Mouse (Mus musculus) midbrain, embryonic 12.5 days (tissue): ENCODE data around the gene Map7d2. TPM values are rescaled to one million over a fixed set of nuclear protein-coding genes. Genes with fewer than 3 reads are reported as not detected.
"Not testable (repeated sequence)": the region's sequence is repeated elsewhere in the genome, so short reads cannot be mapped to it uniquely, and the experiment has no call there.

ENCODE experiments used
- ATAC-seq: fragments of 200-750 bp; cut with Nextera tagmentation; 2 replicates; pipeline ENCODE4 v1.8.0; 2017; ENCODE audit warnings: low read depth, moderate TSS enrichment, moderate library complexity; ENCODE audit not compliant: low FRiP score
- H3K27ac ChIP-seq: fragments of 300-500 bp; sonication (generic); replicated peaks from 2 replicates; pipeline ENCODE4 v1.5.1; 2016; ENCODE audit warnings: mild to moderate bottlenecking
- H3K27me3 ChIP-seq: fragments of 300-500 bp; sonication (generic); 2 replicates; pipeline ENCODE4 v1.6.1; 2016; ENCODE audit warnings: mild to moderate bottlenecking
- H3K36me3 ChIP-seq: fragments of 300-500 bp; sonication (generic); 2 replicates; pipeline ENCODE4 v1.6.1; 2016
- H3K4me1 ChIP-seq: fragments of 300-500 bp; sonication (generic); 2 replicates; pipeline ENCODE4 v1.6.1; 2016
- H3K4me2 ChIP-seq: fragments of 300-500 bp; sonication (generic); replicated peaks from 2 replicates; pipeline ENCODE4 v1.6.1; 2016; ENCODE audit warnings: mild to moderate bottlenecking, moderate library complexity
- H3K4me3 ChIP-seq: fragments of 300-500 bp; sonication (generic); 2 replicates; pipeline ENCODE4 v1.5.1; 2016; ENCODE audit warnings: mild to moderate bottlenecking
- H3K9ac ChIP-seq: fragments of 300-500 bp; sonication (generic); replicated peaks from 2 replicates; pipeline ENCODE4 v1.6.1; 2016; ENCODE audit warnings: mild to moderate bottlenecking, moderate library complexity
- H3K9me3 ChIP-seq: fragments of 300-500 bp; sonication (generic); 2 replicates; pipeline ENCODE4 v1.6.1; 2016; ENCODE audit warnings: mild to moderate bottlenecking
- WGBS: fragments of 180-500 bp; shearing (Covaris S2); methylation state at CpG from one replicate; pipeline ENCODE4 v1.1.7; 2016; 5-methylcytosine and 5-hydroxymethylcytosine counted together
- polyA plus RNA-seq: library from polyadenylated mRNA; unstranded; fragments of >200 nt; fragmentation: Nextera tagmentation; extraction: Ambion mirVana; gene quantifications from 2 replicates; pipeline ENCODE4 v1.2.1, GENCODE M21; 2016

Map7d2 gene
- polyA plus RNA-seq, 1 experiment from 2014 or later = 14.1 TPM

- Histone ChIP-seq H3K36me3 (no peaks in the 10 kb centered on the region), H3K27me3 (no peaks in the 10 kb centered on the region), H3K4me1 (no peaks in the 10 kb centered on the region), H3K9ac (no peak overlapping the region), H3K4me3 (no peak overlapping the region), H3K9me3 (no peaks in the 10 kb centered on the region), H3K4me2 (no peak overlapping the region), H3K27ac (no peak overlapping the region)
- WGBS = 86% methylated on average over 1 of the region's 1 CpGs
- no peak for ATAC-seq
These were observed 32.8 kb downstream of the Map7d2 start for GRCm38 (mm10) chrX:159447133-159447532.

- 0 out of 2 replicates have a peak overlapping the region, but pooled peaks have one; percentile 31 for H3K9ac ChIP-seq
- peak overlapping the region; percentile 70 for H3K27ac ChIP-seq
- peak overlapping the region; percentile 32 for H3K4me3 ChIP-seq
- no peaks in the 10 kb centered on the region for H3K9me3 ChIP-seq
- no peaks in the 10 kb centered on the region for H3K27me3 ChIP-seq
- H3K4me1 ChIP-seq = peaks cover 2% of the 10 kb centered on the region; the same call in 1 of the 2 replicates
- H3K4me2 ChIP-seq = peak overlapping the region; percentile 42
- ATAC-seq = peak; percentile 97
- WGBS = 41% methylated on average over 7 of the region's 7 CpGs
- H3K36me3 ChIP-seq = no peaks in the 10 kb centered on the region
These were observed 44.8 kb downstream of the Map7d2 start for GRCm38 (mm10) chrX:159459006-159459654.

- H3K4me3 ChIP-seq = no peak overlapping the region
- no peak overlapping the region for H3K4me2 ChIP-seq
- no peaks in the 10 kb centered on the region for H3K9me3 ChIP-seq
- no peak overlapping the region for H3K27ac ChIP-seq
- ATAC-seq = no peak
- WGBS = 50% methylated on average over 1 of the region's 1 CpGs
- no peak overlapping the region for H3K9ac ChIP-seq
- H3K4me1 ChIP-seq = no peaks in the 10 kb centered on the region
- H3K27me3 ChIP-seq = peaks cover 9% of the 10 kb centered on the region; the same call in 1 of the 2 replicates
- no peaks in the 10 kb centered on the region for H3K36me3 ChIP-seq
These were observed 60.4 kb downstream of the Map7d2 start for GRCm38 (mm10) chrX:159474799-159475198.

GRCm38 (mm10) chrX:159478243-159478940 lies 64.0 kb downstream of the Map7d2 start:
- WGBS = 77% methylated on average over 4 of the region's 4 CpGs
- H3K27me3 ChIP-seq, H3K9me3 ChIP-seq, ATAC-seq, H3K4me2 ChIP-seq, H3K36me3 ChIP-seq, H3K9ac ChIP-seq, H3K27ac ChIP-seq, H3K4me3 ChIP-seq, H3K4me1 ChIP-seq: not testable (repeated sequence)

- no peak overlapping the region for H3K4me3 ChIP-seq
- no peak overlapping the region for H3K4me2 ChIP-seq
- no peaks in the 10 kb centered on the region for H3K36me3 ChIP-seq
- 68% methylated on average over 1 of the region's 1 CpGs for WGBS
- no peaks in the 10 kb centered on the region; the same call in 1 of the 2 replicates for H3K27me3 ChIP-seq
- H3K9ac ChIP-seq = no peak overlapping the region
- H3K9me3 ChIP-seq = no peaks in the 10 kb centered on the region
- no peak overlapping the region for H3K27ac ChIP-seq
- H3K4me1 ChIP-seq = no peaks in the 10 kb centered on the region
- no peak for ATAC-seq
These were observed 69.9 kb downstream of the Map7d2 start for GRCm38 (mm10) chrX:159484247-159484646.

GRCm38 (mm10) chrX:159503181-159503580 lies 88.8 kb downstream of the Map7d2 start:
- H3K9me3 ChIP-seq = no peaks in the 10 kb centered on the region
- no peak overlapping the region for H3K4me2 ChIP-seq
- H3K27me3 ChIP-seq = peaks cover 6% of the 10 kb centered on the region; the same call in 1 of the 2 replicates
- H3K9ac ChIP-seq = no peak overlapping the region
- no peaks in the 10 kb centered on the region for H3K4me1 ChIP-seq
- WGBS = 73% methylated on average over 2 of the region's 2 CpGs
- no peak for ATAC-seq
- H3K27ac ChIP-seq = no peak overlapping the region
- H3K4me3 ChIP-seq = no peak overlapping the region
- no peaks in the 10 kb centered on the region for H3K36me3 ChIP-seq

GRCm38 (mm10) chrX:159508331-159509036 lies 94.1 kb downstream of the Map7d2 start:
- H3K9me3 ChIP-seq = no peaks in the 10 kb centered on the region
- H3K9ac ChIP-seq = no peak overlapping the region
- no peak overlapping the region for H3K4me3 ChIP-seq
- H3K4me1 ChIP-seq = no peaks in the 10 kb centered on the region
- 0 out of 2 replicates have a peak, but pooled peaks cover 3% of the 10 kb centered on the region for H3K27me3 ChIP-seq
- no peak overlapping the region for H3K27ac ChIP-seq
- no peak overlapping the region for H3K4me2 ChIP-seq
- no peaks in the 10 kb centered on the region for H3K36me3 ChIP-seq
- no peak for ATAC-seq
- 64% methylated on average over 19 of the region's 19 CpGs for WGBS

DNA sequence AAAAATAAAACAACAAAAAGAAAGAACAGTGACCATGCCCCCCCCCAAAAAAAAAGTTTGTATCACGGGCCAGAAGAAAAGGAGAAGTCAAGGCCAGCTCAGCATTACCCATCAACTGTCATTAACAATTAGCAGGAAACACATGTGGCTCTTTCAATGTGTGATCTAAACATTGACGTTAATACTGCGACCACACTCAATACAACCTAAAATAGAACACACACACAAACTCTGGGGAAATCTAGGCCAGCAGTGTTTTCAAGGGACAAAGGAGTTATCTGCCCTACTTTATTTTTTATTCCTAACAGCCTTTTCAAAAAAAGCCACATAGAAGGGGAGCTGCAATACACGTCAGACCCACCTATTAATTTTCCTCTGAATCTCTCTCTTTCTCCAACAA lies 94.7 kb downstream of the Map7d2 start:
- no peaks in the 10 kb centered on the region for H3K9me3 ChIP-seq
- ATAC-seq = no peak
- no peak overlapping the region for H3K4me3 ChIP-seq
- no peak overlapping the region for H3K27ac ChIP-seq
- WGBS = 83% methylated on average over 4 of the region's 4 CpGs
- no peaks in the 10 kb centered on the region for H3K4me1 ChIP-seq
- no peak overlapping the region for H3K9ac ChIP-seq
- H3K36me3 ChIP-seq = no peaks in the 10 kb centered on the region
- H3K27me3 ChIP-seq = 0 out of 2 replicates have a peak, but pooled peaks cover 3% of the 10 kb centered on the region
- H3K4me2 ChIP-seq = no peak overlapping the region

- 0 out of 2 replicates have a peak, but pooled peaks cover 3% of the 10 kb centered on the region for H3K27me3 ChIP-seq
- H3K4me2 ChIP-seq = no peak overlapping the region
- H3K36me3 ChIP-seq = no peaks in the 10 kb centered on the region
- no peak overlapping the region for H3K9ac ChIP-seq
- ATAC-seq = no peak
- no peaks in the 10 kb centered on the region for H3K9me3 ChIP-seq
- no peaks in the 10 kb centered on the region for H3K4me1 ChIP-seq
- H3K27ac ChIP-seq = no peak overlapping the region
- no peak overlapping the region for H3K4me3 ChIP-seq
- 84% methylated on average over 19 of the region's 19 CpGs for WGBS
These were observed 95.7 kb downstream of the Map7d2 start for GRCm38 (mm10) chrX:159509847-159510715.

DNA sequence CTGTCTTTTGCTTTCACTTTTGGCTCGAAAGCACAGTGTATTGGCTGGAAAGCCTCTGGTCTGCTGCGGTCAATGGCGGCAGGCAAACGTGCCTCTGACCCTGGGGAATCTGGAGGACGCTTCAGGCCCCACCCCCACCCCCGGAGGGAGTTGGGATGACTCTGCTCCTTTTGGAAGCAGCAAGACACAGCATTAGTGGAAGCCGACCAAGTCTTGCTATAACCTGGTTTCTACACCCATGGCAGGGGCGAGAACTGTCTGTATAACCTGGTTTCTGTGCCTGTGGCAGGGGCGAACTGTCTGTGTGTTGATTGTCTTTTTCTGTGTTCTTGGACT lies 96.3 kb downstream of the Map7d2 start:
- Histone ChIP-seq H3K36me3 (no peaks in the 10 kb centered on the region), H3K27me3 (0 out of 2 replicates have a peak, but pooled peaks cover 3% of the 10 kb centered on the region), H3K4me1 (no peaks in the 10 kb centered on the region), H3K9me3 (no peaks in the 10 kb centered on the region), H3K4me3 (no peak overlapping the region), H3K9ac (no peak overlapping the region), H3K27ac (no peak overlapping the region), H3K4me2 (no peak overlapping the region)
- ATAC-seq = no peak
- 76% methylated on average over 9 of the region's 9 CpGs for WGBS

DNA sequence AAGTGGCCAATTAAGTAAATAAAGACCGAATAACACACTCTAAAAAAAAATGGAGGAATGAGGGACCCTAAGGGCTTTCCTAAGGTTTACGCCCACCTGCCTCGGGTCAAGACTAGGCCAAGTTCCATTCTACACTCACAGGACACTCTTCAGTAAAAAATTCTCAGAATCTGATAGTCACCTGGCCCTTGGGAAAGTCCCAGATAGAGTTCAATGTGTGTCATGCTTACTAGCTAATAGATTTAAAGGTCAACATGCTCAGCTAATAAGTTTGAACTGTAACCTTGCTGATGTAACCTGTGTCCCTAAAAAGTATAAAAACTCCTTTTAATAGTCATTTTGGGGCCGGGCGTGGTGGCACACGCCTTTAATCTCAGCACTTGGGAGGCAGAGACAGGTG lies 101.2 kb downstream of the Map7d2 start:
- Histone ChIP-seq H3K4me2 (no peak overlapping the region), H3K4me3 (no peak overlapping the region), H3K36me3 (no peaks in the 10 kb centered on the region), H3K27ac (no peak overlapping the region), H3K27me3 (no peaks in the 10 kb centered on the region; the same call in 1 of the 2 replicates), H3K9me3 (no peaks in the 10 kb centered on the region), H3K9ac (no peak overlapping the region), H3K4me1 (no peaks in the 10 kb centered on the region)
- 88% methylated on average over 6 of the region's 6 CpGs for WGBS
- ATAC-seq = no peak
